Mouse (Mus musculus): ENCODE measurements around the gene Zfp239.

- no peak for TF ChIP-seq CTCF (IDR thresholded peaks at IDR 0.05; ENCODE audit: low read depth, low read length)
- no peak for TF ChIP-seq GATA1 (IDR thresholded peaks at IDR 0.05; ENCODE audit: borderline replicate concordance, low read length)
- no peak for TF ChIP-seq POLR2AphosphoS5 (IDR thresholded peaks at IDR 0.05; ENCODE audit: insufficient replicate concordance, low read depth, low read length)
- TF ChIP-seq GATA2 (IDR thresholded peaks at IDR 0.05; ENCODE audit: borderline replicate concordance, low read depth, low read length) = no peak
- no peak for TF ChIP-seq TAL1 (conservative IDR thresholded peaks at IDR 0.05; ENCODE audit: low read depth, low read length)
Observed at GRCm38 (mm10) chr6:117841511-117841955, 20.4 kb upstream of the Zfp239 start.

All from G1E (cell line).